Mouse (Mus musculus): ENCODE results near the gene Sdhaf3. TPM values are rescaled to one million over a fixed set of nuclear protein-coding genes. Genes with fewer than 3 reads are reported as not detected.

The Sdhaf3 gene
- polyA plus RNA-seq (2012; rRNA removed), result 0.09 and 0.10 TPM in 2 replicates

- peak within 1 kb of the TSS; percentile 8; the same call in 1 of the 2 replicates for H3K27ac ChIP-seq (ENCODE audit: insufficient read depth, low read depth, low read length)
- TF ChIP-seq CTCF (IDR thresholded peaks at IDR 0.05; ENCODE audit: extremely low read depth, insufficient read length, insufficient replicate concordance, low read depth, low read length) (no peak), POLR2A (IDR thresholded peaks at IDR 0.05; ENCODE audit: low read depth, low read length) (peak; percentile 52; the same call in 1 of the 2 replicates)
- under 1% methylated on average over 51 of the region's 52 CpGs for WGBS
- H3K27me3 ChIP-seq (ENCODE audit: control insufficient read depth, insufficient read depth, low read length), result no peaks in the 10 kb centered on the region
- no peaks in the 10 kb centered on the region for H3K36me3 ChIP-seq (ENCODE audit: control insufficient read depth, insufficient read depth, low read length)
- peaks cover 2% of the 10 kb centered on the region; the same call in 1 of the 2 replicates for H3K4me1 ChIP-seq (ENCODE audit: control insufficient read depth, insufficient read depth, insufficient read length, low read length)
- peak within 1 kb of the TSS; percentile 97 for H3K4me3 ChIP-seq (ENCODE audit: low read depth, low read length)
Observed at GRCm38 (mm10) chr6:6955764-6956561, at the start of gene Sdhaf3. TSS of gene Sdhaf3 (plus strand) at chr6:6956004.

- Histone ChIP-seq H3K27ac (ENCODE audit: insufficient read depth, low read depth, low read length) (no peak overlapping the region), H3K4me3 (ENCODE audit: low read depth, low read length) (no peak overlapping the region), H3K27me3 (ENCODE audit: control insufficient read depth, insufficient read depth, low read length) (0 out of 2 replicates have a peak, but pooled peaks cover 2% of the 10 kb centered on the region), H3K36me3 (ENCODE audit: control insufficient read depth, insufficient read depth, low read length) (no peaks in the 10 kb centered on the region), H3K4me1 (ENCODE audit: control insufficient read depth, insufficient read depth, insufficient read length, low read length) (no peaks in the 10 kb centered on the region)
- no peak for TF ChIP-seq POLR2A (IDR thresholded peaks at IDR 0.05; ENCODE audit: low read depth, low read length)
- no peak for TF ChIP-seq CTCF (IDR thresholded peaks at IDR 0.05; ENCODE audit: extremely low read depth, insufficient read length, insufficient replicate concordance, low read depth, low read length)
- 52% methylated on average over 8 of the region's 8 CpGs for WGBS
Observed at GRCm38 (mm10) chr6:6909586-6909985, 46.2 kb upstream of the Sdhaf3 start.

GRCm38 (mm10) chr6:6914304-6914703 lies 41.5 kb upstream of the Sdhaf3 start:
- TF ChIP-seq CTCF (IDR thresholded peaks at IDR 0.05; ENCODE audit: extremely low read depth, insufficient read length, insufficient replicate concordance, low read depth, low read length) (no peak), POLR2A (IDR thresholded peaks at IDR 0.05; ENCODE audit: low read depth, low read length) (no peak)
- 41% methylated on average over 1 of the region's 1 CpGs for WGBS

GRCm38 (mm10) chr6:6914849-6915525 lies 40.8 kb upstream of the Sdhaf3 start:
- no peak for TF ChIP-seq POLR2A (IDR thresholded peaks at IDR 0.05; ENCODE audit: low read depth, low read length)
- TF ChIP-seq CTCF (IDR thresholded peaks at IDR 0.05; ENCODE audit: extremely low read depth, insufficient read length, insufficient replicate concordance, low read depth, low read length), result no peak
- Histone ChIP-seq H3K4me1 (ENCODE audit: control insufficient read depth, insufficient read depth, insufficient read length, low read length) (no peaks in the 10 kb centered on the region), H3K27ac (ENCODE audit: insufficient read depth, low read depth, low read length) (no peak overlapping the region), H3K27me3 (ENCODE audit: control insufficient read depth, insufficient read depth, low read length) (no peaks in the 10 kb centered on the region), H3K4me3 (ENCODE audit: low read depth, low read length) (no peak overlapping the region), H3K36me3 (ENCODE audit: control insufficient read depth, insufficient read depth, low read length) (no peaks in the 10 kb centered on the region)
- WGBS, result 38% methylated on average over 5 of the region's 5 CpGs

More at GRCm38 (mm10) chr6:6914304-6914703, 41.5 kb upstream of the Sdhaf3 start:
- H3K4me3 ChIP-seq (ENCODE audit: low read depth, low read length), result no peak overlapping the region
- H3K4me1 ChIP-seq (ENCODE audit: control insufficient read depth, insufficient read depth, insufficient read length, low read length), result no peaks in the 10 kb centered on the region
- H3K27ac ChIP-seq (ENCODE audit: insufficient read depth, low read depth, low read length), result no peak overlapping the region
- no peaks in the 10 kb centered on the region for H3K36me3 ChIP-seq (ENCODE audit: control insufficient read depth, insufficient read depth, low read length)
- H3K27me3 ChIP-seq (ENCODE audit: control insufficient read depth, insufficient read depth, low read length), result no peaks in the 10 kb centered on the region

- TF ChIP-seq POLR2A (IDR thresholded peaks at IDR 0.05; ENCODE audit: low read depth, low read length) (no peak), CTCF (IDR thresholded peaks at IDR 0.05; ENCODE audit: extremely low read depth, insufficient read length, insufficient replicate concordance, low read depth, low read length) (no peak)
- Histone ChIP-seq H3K36me3 (ENCODE audit: control insufficient read depth, insufficient read depth, low read length) (no peaks in the 10 kb centered on the region), H3K4me1 (ENCODE audit: control insufficient read depth, insufficient read depth, insufficient read length, low read length) (no peaks in the 10 kb centered on the region), H3K27ac (ENCODE audit: insufficient read depth, low read depth, low read length) (no peak overlapping the region), H3K27me3 (ENCODE audit: control insufficient read depth, insufficient read depth, low read length) (no peaks in the 10 kb centered on the region), H3K4me3 (ENCODE audit: low read depth, low read length) (no peak overlapping the region)
- 56% methylated on average over 9 of the region's 9 CpGs for WGBS
Observed at GRCm38 (mm10) chr6:6915526-6915915, 40.3 kb upstream of the Sdhaf3 start.

GRCm38 (mm10) chr6:6917334-6917733 lies 38.5 kb upstream of the Sdhaf3 start:
- Histone ChIP-seq H3K4me3 (ENCODE audit: low read depth, low read length) (no peak overlapping the region), H3K4me1 (ENCODE audit: control insufficient read depth, insufficient read depth, insufficient read length, low read length) (no peaks in the 10 kb centered on the region), H3K36me3 (ENCODE audit: control insufficient read depth, insufficient read depth, low read length) (no peaks in the 10 kb centered on the region), H3K27ac (ENCODE audit: insufficient read depth, low read depth, low read length) (no peak overlapping the region), H3K27me3 (ENCODE audit: control insufficient read depth, insufficient read depth, low read length) (no peaks in the 10 kb centered on the region)
- no peak for TF ChIP-seq CTCF (IDR thresholded peaks at IDR 0.05; ENCODE audit: extremely low read depth, insufficient read length, insufficient replicate concordance, low read depth, low read length)
- TF ChIP-seq POLR2A (IDR thresholded peaks at IDR 0.05; ENCODE audit: low read depth, low read length), result no peak
- 83% methylated on average over 4 of the region's 4 CpGs for WGBS

GRCm38 (mm10) chr6:6925264-6925663 lies 30.5 kb upstream of the Sdhaf3 start:
- no peak overlapping the region for H3K4me3 ChIP-seq (ENCODE audit: low read depth, low read length)
- TF ChIP-seq POLR2A (IDR thresholded peaks at IDR 0.05; ENCODE audit: low read depth, low read length) (no peak), CTCF (IDR thresholded peaks at IDR 0.05; ENCODE audit: extremely low read depth, insufficient read length, insufficient replicate concordance, low read depth, low read length) (no peak)
- no peaks in the 10 kb centered on the region for H3K4me1 ChIP-seq (ENCODE audit: control insufficient read depth, insufficient read depth, insufficient read length, low read length)
- H3K36me3 ChIP-seq (ENCODE audit: control insufficient read depth, insufficient read depth, low read length), result no peaks in the 10 kb centered on the region
- no peaks in the 10 kb centered on the region for H3K27me3 ChIP-seq (ENCODE audit: control insufficient read depth, insufficient read depth, low read length)
- 40% methylated on average over 1 of the region's 1 CpGs for WGBS
- H3K27ac ChIP-seq (ENCODE audit: insufficient read depth, low read depth, low read length), result no peak overlapping the region
